Mouse (Mus musculus) limb, embryonic 15.5 days (tissue): ENCODE measurements around the gene Fam155a. TPM values are rescaled to one million over a fixed set of nuclear protein-coding genes. Genes with fewer than 3 reads are reported as not detected.
"Not testable (repeated sequence)": the region's sequence is repeated elsewhere in the genome, so short reads cannot be mapped to it uniquely, and the experiment has no call there.

ENCODE experiments used
- ATAC-seq: fragments of 200-750 bp; cut with Nextera tagmentation; 2 replicates; pipeline ENCODE4 v1.8.0; 2017; ENCODE audit warnings: low read depth, moderate TSS enrichment; ENCODE audit not compliant: insufficient number of reproducible peaks, low FRiP score, low TSS enrichment
- H3K27ac ChIP-seq: fragments of 300-500 bp; sonication (generic); 2 replicates; pipeline ENCODE4 v1.5.1; 2015; ENCODE audit warnings: moderate library complexity, mild to moderate bottlenecking, inconsistent platforms
- H3K27me3 ChIP-seq: fragments of 300-500 bp; sonication (generic); 2 replicates; pipeline ENCODE4 v1.6.1; 2015; ENCODE audit warnings: inconsistent platforms
- H3K36me3 ChIP-seq: fragments of 300-500 bp; sonication (generic); 2 replicates; pipeline ENCODE4 v1.6.1; 2015; ENCODE audit warnings: inconsistent platforms
- H3K4me1 ChIP-seq: fragments of 300-500 bp; sonication (generic); 2 replicates; pipeline ENCODE4 v1.6.1; 2015; ENCODE audit warnings: inconsistent platforms
- H3K4me2 ChIP-seq: fragments of 300-500 bp; sonication (generic); 2 replicates; pipeline ENCODE4 v1.6.1; 2015; ENCODE audit warnings: mild to moderate bottlenecking, inconsistent platforms
- H3K4me3 ChIP-seq: fragments of 300-500 bp; sonication (generic); 2 replicates; pipeline ENCODE4 v1.5.1; 2015; ENCODE audit warnings: mild to moderate bottlenecking, inconsistent platforms
- H3K9ac ChIP-seq: fragments of 300-500 bp; sonication (generic); 2 replicates; pipeline ENCODE4 v1.6.1; 2015; ENCODE audit warnings: inconsistent platforms
- H3K9me3 ChIP-seq: fragments of 300-500 bp; sonication (generic); 2 replicates; pipeline ENCODE4 v1.6.1; 2016; ENCODE audit warnings: inconsistent platforms
- WGBS: fragments of 180-500 bp; shearing (Covaris S2); methylation state at CpG from one replicate; pipeline ENCODE4 v1.1.7; 2015; 5-methylcytosine and 5-hydroxymethylcytosine counted together
- polyA plus RNA-seq: library from polyadenylated mRNA; unstranded; fragments of >200 nt; fragmentation: Nextera tagmentation; extraction: Ambion mirVana; gene quantifications from 2 replicates; pipeline ENCODE4 v1.2.1, GENCODE M21; 2015

Gene Fam155a
- polyA plus RNA-seq, 1 experiment from 2014 or later, result 1.3 TPM

DNA sequence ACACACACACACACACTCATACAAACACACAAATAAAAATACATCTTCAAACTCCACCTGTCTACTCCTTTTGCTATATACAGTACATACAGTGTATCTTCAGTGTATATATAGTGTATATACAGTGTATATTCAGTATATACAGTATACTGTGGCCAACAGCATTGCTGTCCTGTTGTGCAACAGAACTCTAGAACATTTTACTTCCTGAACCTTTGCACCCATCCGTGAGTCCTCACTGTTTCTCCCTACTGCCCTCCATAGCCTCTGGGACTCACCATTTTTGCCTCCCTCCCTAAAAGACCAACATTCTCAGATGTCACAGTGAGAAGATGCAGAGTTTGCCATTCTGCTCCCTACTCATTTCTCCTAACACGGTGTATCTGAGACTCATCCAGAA is 347.8 kb downstream of the Fam155a start:
- ATAC-seq, result no peak
- no peaks in the 10 kb centered on the region for H3K36me3 ChIP-seq

GRCm38 (mm10) chr8:9418856-9419800 is 351.8 kb downstream of the Fam155a start:
- H3K27me3 ChIP-seq, result no peaks in the 10 kb centered on the region
- no peaks in the 10 kb centered on the region for H3K36me3 ChIP-seq
- no peak overlapping the region for H3K4me3 ChIP-seq
- no peak overlapping the region for H3K4me2 ChIP-seq
- 64% methylated on average over 10 of the region's 10 CpGs for WGBS
- no peak for ATAC-seq
- H3K4me1 ChIP-seq, result no peaks in the 10 kb centered on the region
- H3K9ac ChIP-seq, result no peak overlapping the region
- no peaks in the 10 kb centered on the region for H3K9me3 ChIP-seq
- no peak overlapping the region for H3K27ac ChIP-seq

More for the DNA sequence above, 347.8 kb downstream of the Fam155a start:
- Histone ChIP-seq H3K4me3 (no peak overlapping the region), H3K27ac (no peak overlapping the region), H3K27me3 (no peaks in the 10 kb centered on the region), H3K4me1 (no peaks in the 10 kb centered on the region), H3K9ac (no peak overlapping the region), H3K4me2 (no peak overlapping the region), H3K9me3 (no peaks in the 10 kb centered on the region)
- WGBS, result 82% methylated on average over 2 of the region's 2 CpGs

DNA sequence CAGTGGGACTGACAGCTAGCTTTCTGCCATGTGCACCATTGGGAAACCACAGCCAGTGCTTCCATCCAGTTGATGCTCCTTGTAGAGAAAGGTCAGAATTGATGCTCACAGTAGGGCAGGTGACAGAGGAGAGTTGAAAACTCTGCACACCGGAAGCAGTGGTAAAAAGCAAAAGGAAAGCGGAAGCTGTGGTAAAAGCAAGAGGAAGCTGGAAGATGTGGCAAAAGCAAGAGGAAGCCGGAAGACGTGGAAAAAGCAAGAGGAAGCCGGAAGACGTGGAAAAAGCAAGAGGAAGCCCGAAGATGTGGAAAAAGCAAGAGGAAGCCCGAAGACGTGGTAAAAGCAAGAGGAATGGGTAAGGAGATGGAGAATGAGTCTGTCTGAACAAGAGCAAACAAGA is 354.8 kb downstream of the Fam155a start:
- no peak overlapping the region for H3K27ac ChIP-seq
- no peak overlapping the region for H3K9ac ChIP-seq
- H3K9me3 ChIP-seq, result no peaks in the 10 kb centered on the region
- ATAC-seq, result no peak
- H3K4me1 ChIP-seq, result no peaks in the 10 kb centered on the region
- no peaks in the 10 kb centered on the region for H3K27me3 ChIP-seq
- H3K4me3 ChIP-seq, result no peak overlapping the region
- no peaks in the 10 kb centered on the region for H3K36me3 ChIP-seq
- WGBS, result 83% methylated on average over 9 of the region's 9 CpGs
- H3K4me2 ChIP-seq, result no peak overlapping the region

DNA sequence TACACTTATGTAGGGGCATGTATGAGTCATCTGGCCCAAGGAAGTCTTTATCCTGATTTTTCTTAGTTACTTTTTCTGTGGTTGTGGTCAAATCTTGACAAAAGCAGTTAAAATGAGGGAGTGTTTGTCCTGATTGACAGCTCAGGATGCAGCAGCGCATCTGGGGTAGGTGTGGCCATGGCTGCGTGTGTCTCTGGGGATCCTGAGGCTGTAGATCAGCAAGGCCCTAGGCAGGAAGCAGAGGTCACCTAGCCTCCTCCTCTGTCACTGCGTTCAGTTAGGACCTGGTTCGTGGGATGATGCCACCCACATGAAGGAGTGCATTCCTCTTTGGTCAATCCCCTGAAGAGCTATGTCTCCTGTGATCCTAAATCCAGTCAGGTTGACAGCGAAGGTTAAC is 362.5 kb downstream of the Fam155a start:
- 38% methylated on average over 5 of the region's 5 CpGs for WGBS

GRCm38 (mm10) chr8:9406204-9406603 is 364.8 kb downstream of the Fam155a start:
- Histone ChIP-seq H3K9ac (no peak overlapping the region), H3K4me1 (no peaks in the 10 kb centered on the region), H3K27ac (no peak overlapping the region), H3K4me3 (no peak overlapping the region), H3K36me3 (no peaks in the 10 kb centered on the region), H3K9me3 (no peaks in the 10 kb centered on the region), H3K4me2 (no peak overlapping the region), H3K27me3 (no peaks in the 10 kb centered on the region)
- 75% methylated on average over 6 of the region's 6 CpGs for WGBS
- no peak for ATAC-seq

More for the DNA sequence above, 362.5 kb downstream of the Fam155a start:
- Histone ChIP-seq H3K4me1 (no peaks in the 10 kb centered on the region), H3K9me3 (no peaks in the 10 kb centered on the region), H3K9ac (no peak overlapping the region), H3K36me3 (no peaks in the 10 kb centered on the region), H3K4me2 (no peak overlapping the region), H3K27ac (no peak overlapping the region), H3K27me3 (no peaks in the 10 kb centered on the region), H3K4me3 (no peak overlapping the region)
- ATAC-seq, result no peak

- H3K4me1 ChIP-seq, result no peaks in the 10 kb centered on the region
- ATAC-seq, result no peak
- no peaks in the 10 kb centered on the region for H3K9me3 ChIP-seq
- no peak overlapping the region for H3K4me3 ChIP-seq
- H3K9ac ChIP-seq, result no peak overlapping the region
- no peak overlapping the region for H3K27ac ChIP-seq
- no peak overlapping the region for H3K4me2 ChIP-seq
- 56% methylated on average over 3 of the region's 3 CpGs for WGBS
- no peaks in the 10 kb centered on the region for H3K36me3 ChIP-seq
- no peaks in the 10 kb centered on the region for H3K27me3 ChIP-seq
Measured at GRCm38 (mm10) chr8:9404651-9405050, 366.3 kb downstream of the Fam155a start.

DNA sequence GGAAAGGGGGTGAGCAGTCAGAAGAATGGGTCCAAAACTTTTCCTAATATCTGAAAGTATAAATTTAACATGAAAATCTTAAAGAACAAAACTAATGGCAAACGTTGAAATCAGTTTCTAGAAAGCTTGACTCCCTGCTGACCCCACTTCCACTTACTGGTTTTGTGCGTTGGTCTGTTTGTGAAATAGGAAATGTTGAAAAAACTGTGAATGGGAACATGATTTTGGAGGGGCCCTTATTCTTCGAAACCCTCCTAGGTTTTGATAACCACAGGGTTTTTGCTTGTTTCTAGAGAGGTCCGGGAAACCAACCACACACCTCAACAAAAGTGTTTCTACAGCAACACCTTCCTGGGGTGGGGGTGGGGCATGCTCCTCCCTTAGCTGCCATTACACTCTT is 368.6 kb downstream of the Fam155a start:
- no peaks in the 10 kb centered on the region for H3K36me3 ChIP-seq
- no peak for ATAC-seq
- H3K9ac ChIP-seq, result no peak overlapping the region
- WGBS, result 46% methylated on average over 4 of the region's 4 CpGs
- H3K9me3 ChIP-seq, result no peaks in the 10 kb centered on the region
- H3K27ac ChIP-seq, result no peak overlapping the region
- no peak overlapping the region for H3K4me3 ChIP-seq
- no peaks in the 10 kb centered on the region for H3K4me1 ChIP-seq
- H3K27me3 ChIP-seq, result no peaks in the 10 kb centered on the region
- no peak overlapping the region for H3K4me2 ChIP-seq

- Histone ChIP-seq H3K9ac (no peak overlapping the region), H3K4me3 (no peak overlapping the region)
- ATAC-seq, result no peak
Measured at GRCm38 (mm10) chr8:9398606-9399263, 372.2 kb downstream of the Fam155a start.

GRCm38 (mm10) chr8:9398040-9398439 is 372.9 kb downstream of the Fam155a start:
- 49% methylated on average over 6 of the region's 6 CpGs for WGBS
- H3K4me2 ChIP-seq, result no peak overlapping the region
- no peak for ATAC-seq
- H3K27ac ChIP-seq, result no peak overlapping the region
- H3K4me3 ChIP-seq, result no peak overlapping the region
- H3K4me1 ChIP-seq, result no peaks in the 10 kb centered on the region
- no peaks in the 10 kb centered on the region for H3K27me3 ChIP-seq
- H3K9ac ChIP-seq, result no peak overlapping the region
- H3K36me3 ChIP-seq, result no peaks in the 10 kb centered on the region
- no peaks in the 10 kb centered on the region for H3K9me3 ChIP-seq

More at GRCm38 (mm10) chr8:9398606-9399263, 372.2 kb downstream of the Fam155a start:
- 37% methylated on average over 3 of the region's 3 CpGs for WGBS
- Histone ChIP-seq H3K27ac (no peak overlapping the region), H3K4me2 (no peak overlapping the region), H3K9me3 (no peaks in the 10 kb centered on the region), H3K4me1 (no peaks in the 10 kb centered on the region), H3K27me3 (no peaks in the 10 kb centered on the region), H3K36me3 (no peaks in the 10 kb centered on the region)

DNA sequence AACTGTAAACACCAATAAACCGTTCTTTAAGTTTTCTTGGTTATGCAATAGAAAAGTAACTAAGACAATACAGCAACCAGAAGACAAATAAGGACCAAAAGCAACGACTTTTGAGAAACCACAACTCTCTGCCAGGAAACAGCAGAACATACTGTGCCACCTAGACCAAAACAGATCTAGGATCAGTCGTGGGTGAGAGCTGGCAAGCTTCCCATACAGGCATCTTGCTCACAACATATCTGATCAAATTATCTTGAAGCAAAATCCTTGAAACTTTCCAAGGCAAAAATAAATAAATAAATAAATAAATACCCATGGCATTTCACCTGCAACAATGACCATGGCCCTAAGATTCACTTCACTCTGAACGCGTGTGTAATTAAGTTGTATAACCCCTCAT is 376.3 kb downstream of the Fam155a start:
- 87% methylated on average over 5 of the region's 5 CpGs for WGBS

DNA sequence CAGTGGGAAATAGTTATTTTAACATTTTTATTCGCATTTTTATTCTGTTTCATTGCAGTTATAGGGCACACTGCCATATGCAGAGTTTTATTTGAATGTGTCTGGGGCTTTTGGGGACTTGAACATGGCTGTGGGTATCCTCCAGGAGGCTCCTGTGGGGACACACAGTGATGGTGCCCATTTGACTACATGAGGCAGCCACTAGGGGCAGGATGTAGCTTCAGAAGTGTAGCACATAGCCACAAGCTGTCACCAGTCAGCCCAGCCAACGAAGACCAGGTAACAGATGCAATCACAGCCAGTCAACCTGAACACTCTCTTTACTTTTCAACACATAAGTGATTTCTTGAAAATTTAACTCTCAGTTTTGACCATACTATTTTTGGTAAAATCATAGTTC is 377.7 kb downstream of the Fam155a start:
- no peaks in the 10 kb centered on the region for H3K4me1 ChIP-seq
- H3K9ac ChIP-seq, result no peak overlapping the region
- H3K27me3 ChIP-seq, result no peaks in the 10 kb centered on the region
- no peak for ATAC-seq
- H3K4me2 ChIP-seq, result no peak overlapping the region
- no peak overlapping the region for H3K27ac ChIP-seq
- H3K36me3 ChIP-seq, result no peaks in the 10 kb centered on the region
- H3K9me3 ChIP-seq, result no peaks in the 10 kb centered on the region
- WGBS, result 39% methylated on average over 2 of the region's 2 CpGs
- H3K4me3 ChIP-seq, result no peak overlapping the region

More for the DNA sequence above, 376.3 kb downstream of the Fam155a start:
- no peaks in the 10 kb centered on the region for H3K4me1 ChIP-seq
- H3K4me3 ChIP-seq, result no peak overlapping the region
- no peaks in the 10 kb centered on the region for H3K9me3 ChIP-seq
- H3K9ac ChIP-seq, result no peak overlapping the region
- H3K4me2 ChIP-seq, result no peak overlapping the region
- H3K27me3 ChIP-seq, result no peaks in the 10 kb centered on the region
- H3K27ac ChIP-seq, result no peak overlapping the region
- ATAC-seq, result no peak
- H3K36me3 ChIP-seq, result no peaks in the 10 kb centered on the region

GRCm38 (mm10) chr8:9390229-9390628 is 380.7 kb downstream of the Fam155a start:
- WGBS, result 84% methylated on average over 2 of the region's 2 CpGs
- not testable (repeated sequence) for H3K4me3 ChIP-seq, ATAC-seq

More at GRCm38 (mm10) chr8:9390229-9390628, 380.7 kb downstream of the Fam155a start:
- H3K27me3 ChIP-seq, H3K9me3 ChIP-seq, H3K36me3 ChIP-seq, H3K4me1 ChIP-seq, H3K27ac ChIP-seq, H3K9ac ChIP-seq, H3K4me2 ChIP-seq: not testable (repeated sequence)
